Mouse (Mus musculus) MEL (cell line): Measurements from ENCODE around the gene Adprhl1. TPM values are rescaled to one million over a fixed set of nuclear protein-coding genes. Genes with fewer than 3 reads are reported as not detected.

ENCODE experiments used
- DNase-seq: peaks from one replicate; pipeline ENCODE4 v3.0.0; 2011; ENCODE audit warnings: low read depth, low spot score
- H3K27ac ChIP-seq: 2 replicates; pipeline ENCODE4 v1.5.1; 2012; ENCODE audit warnings: low read depth, mild to moderate bottlenecking, control low read depth, low read length, moderate library complexity; ENCODE audit not compliant: control insufficient read depth
- H3K27me3 ChIP-seq, 2 experiments: fragments of 150-350 bp in 1 of 2; sonication (generic) in 1 of 2; 2 replicates each; pipeline ENCODE4 v1.6.1; 2012; ENCODE audit warnings: low read length in 2 of 2, mild to moderate bottlenecking in 2 of 2, improper control_type of control experiment in 1 of 2, moderate library complexity in 1 of 2; ENCODE audit not compliant: insufficient read depth in 2 of 2, control insufficient read depth in 1 of 2
- H3K36me3 ChIP-seq, 2 experiments: 2 replicates each; pipeline ENCODE4 v1.6.1; 2012 to 2014; ENCODE audit warnings: low read length in 2 of 2, improper control_type of control experiment in 1 of 2, inconsistent platforms in 1 of 2, mild to moderate bottlenecking in 1 of 2; ENCODE audit not compliant: insufficient read depth in 2 of 2, control insufficient read depth in 1 of 2
- H3K4me1 ChIP-seq, 2 experiments: fragments of 150-350 bp in 1 of 2; sonication (generic) in 1 of 2; 2 replicates each; pipeline ENCODE4 v1.6.1; 2012; ENCODE audit warnings: low read length in 2 of 2, improper control_type of control experiment in 1 of 2, mild to moderate bottlenecking in 1 of 2; ENCODE audit not compliant: insufficient read depth in 2 of 2, control insufficient read depth in 1 of 2
- H3K4me3 ChIP-seq, 2 experiments: fragments of 150-350 bp in 1 of 2; sonication (generic) in 1 of 2; 2 replicates each; pipeline ENCODE4 v1.5.1; 2012; ENCODE audit warnings: low read depth in 2 of 2, low read length in 2 of 2, mild to moderate bottlenecking in 2 of 2, moderate library complexity in 2 of 2, control low read depth in 1 of 2, improper control_type of control experiment in 1 of 2; ENCODE audit not compliant: control insufficient read depth in 1 of 2, insufficient read depth in 1 of 2
- H3K79me2 ChIP-seq: 2 replicates; pipeline ENCODE4 v1.6.1; 2012; ENCODE audit warnings: mild to moderate bottlenecking, low read length, moderate library complexity; ENCODE audit not compliant: control insufficient read depth, poor library complexity, insufficient read depth
- H3K9ac ChIP-seq: 2 replicates; pipeline ENCODE4 v1.6.1; 2012; ENCODE audit warnings: low read depth, mild to moderate bottlenecking, control low read depth, low read length, moderate library complexity; ENCODE audit not compliant: control insufficient read depth, poor library complexity, severe bottlenecking
- H3K9me3 ChIP-seq: fragments of 150-350 bp; sonication (generic); replicated peaks from 2 replicates; pipeline ENCODE4 v1.6.1; 2012; ENCODE audit warnings: mild to moderate bottlenecking, low read length, improper control_type of control experiment, moderate library complexity; ENCODE audit not compliant: insufficient read depth
- EP300 ChIP-seq, 2 experiments: IDR thresholded peaks; 2 replicates each; pipeline ENCODE4 v1.6.1; 2011; ENCODE audit warnings: improper control_type of control experiment in 2 of 2, low read length in 2 of 2, low read depth in 1 of 2, mild to moderate bottlenecking in 1 of 2
- MEF2A ChIP-seq: IDR thresholded peaks from 2 replicates; pipeline ENCODE4 v1.6.1; 2014; ENCODE audit warnings: low read depth, mild to moderate bottlenecking, inconsistent platforms, low read length, improper control_type of control experiment; ENCODE audit not compliant: poor library complexity, insufficient replicate concordance, severe bottlenecking; ENCODE audit errors: extremely low read depth
- MYB ChIP-seq: IDR thresholded peaks from 2 replicates; pipeline ENCODE4 v1.6.1; 2011; ENCODE audit warnings: mild to moderate bottlenecking, low read depth, low read length, improper control_type of control experiment
- POLR2A ChIP-seq, 2 experiments: IDR thresholded peaks; 2 replicates each; pipeline ENCODE4 v1.6.1; 2011 to 2012; ENCODE audit warnings: low read length in 2 of 2, mild to moderate bottlenecking in 2 of 2, control low read depth in 1 of 2, improper control_type of control experiment in 1 of 2, low read depth in 1 of 2, moderate library complexity in 1 of 2; ENCODE audit not compliant: control insufficient read depth in 1 of 2, insufficient read depth in 1 of 2, poor library complexity in 1 of 2
- TAL1 ChIP-seq: IDR thresholded peaks from 2 replicates; pipeline ENCODE4 v1.6.1; 2012; ENCODE audit warnings: mild to moderate bottlenecking, inconsistent platforms, low read length, moderate library complexity, mixed read lengths
- TBP ChIP-seq: IDR thresholded peaks from 2 replicates; pipeline ENCODE4 v1.8.0; 2011; ENCODE audit warnings: low read depth, low read length, improper control_type of control experiment
- TCF12 ChIP-seq: IDR thresholded peaks from 2 replicates; pipeline ENCODE4 v1.6.1; 2014; ENCODE audit warnings: low read depth, mild to moderate bottlenecking, inconsistent platforms, low read length, improper control_type of control experiment, moderate library complexity
- USF2 ChIP-seq, 2 experiments: IDR thresholded peaks; 2 replicates each; pipeline ENCODE4 v1.6.1; 2011 to 2012; ENCODE audit warnings: improper control_type of control experiment in 2 of 2, low read length in 2 of 2, borderline replicate concordance in 1 of 2, inconsistent platforms in 1 of 2, low read depth in 1 of 2, mild to moderate bottlenecking in 1 of 2; ENCODE audit not compliant: insufficient read depth in 1 of 2
- polyA plus RNA-seq, 2 experiments: library from polyadenylated mRNA; stranded (reverse) in 1 of 2; unstranded in 1 of 2; fragments of >175 nt in 1 of 2; fragments of >200 nt in 1 of 2; gene quantifications; 2 replicates each; pipeline versions ENCODE4 v1.2.1 to v1.2.4; 2012; ENCODE audit warnings: low replicate concordance in 2 of 2, low read depth in 1 of 2; ENCODE audit not compliant: insufficient read length in 2 of 2, insufficient read depth in 1 of 2, missing spikeins in 1 of 2
- total RNA-seq: library from RNA; depleted of rRNA; stranded (reverse); fragments of 300-350 nt; gene quantifications from 2 replicates; pipeline ENCODE4 v1.2.3, GENCODE M21; 2012

The Adprhl1 gene
- total and polyA plus RNA-seq, 3 experiments, result not detected

GRCm38 (mm10) chr8:13186819-13187218, 67.1 kb downstream of the Adprhl1 start:
- no peaks in the 10 kb centered on the region for H3K79me2 ChIP-seq
- H3K4me1 ChIP-seq, result 0 out of 4 replicates have a peak, but pooled peaks cover 0 to under 1% of the 10 kb centered on the region in 2 experiments
- TF ChIP-seq MYB (no peak), USF2 (IDR thresholded peaks at IDR 0.05; ENCODE audit: borderline replicate concordance in 1 of 2, insufficient read depth in 1 of 2, low read depth in 1 of 2, low read length in 2 of 2) (no peak), MEF2A (no peak), TBP (no peak)
- TF ChIP-seq, all 39 proteins: peak for 0
- Histone ChIP-seq H3K4me3 (no peak overlapping the region), H3K36me3 (no peaks in the 10 kb centered on the region), H3K27me3 (no peaks in the 10 kb centered on the region), H3K9me3 (no peaks in the 10 kb centered on the region), H3K27ac (no peak overlapping the region), H3K9ac (no peak overlapping the region)
- DNase-seq, result no peak

- peaks cover 0 to 17% of the 10 kb centered on the region in 2 experiments; a peak in 2 of 4 replicates for H3K4me1 ChIP-seq
- no peak for DNase-seq
- H3K36me3 ChIP-seq, result 0 out of 4 replicates have a peak, but pooled peaks cover 0 to 2% of the 10 kb centered on the region in 2 experiments
- 0 out of 2 replicates have a peak, but pooled peaks have one; percentile 13 for TF ChIP-seq TCF12
- no peak for TF ChIP-seq POLR2A (IDR thresholded peaks at IDR 0.05; ENCODE audit: control insufficient read depth in 1 of 2, insufficient read depth in 1 of 2, low read depth in 1 of 2, low read length in 2 of 2, poor library complexity in 1 of 2)
- peak in 1 of 2 experiments; percentile 10; a peak in 1 of 4 replicates for TF ChIP-seq EP300 (IDR thresholded peaks at IDR 0.05; ENCODE audit: low read depth in 1 of 2, low read length in 2 of 2)
- no peaks in the 10 kb centered on the region for H3K27me3 ChIP-seq
- no peak overlapping the region for H3K4me3 ChIP-seq
- H3K27ac ChIP-seq, result no peak overlapping the region
- no peak overlapping the region for H3K9ac ChIP-seq
- H3K79me2 ChIP-seq, result no peaks in the 10 kb centered on the region
- no peaks in the 10 kb centered on the region for H3K9me3 ChIP-seq
Measured at GRCm38 (mm10) chr8:13181691-13181976, 72.3 kb downstream of the Adprhl1 start.

GRCm38 (mm10) chr8:13180911-13181690, 72.9 kb downstream of the Adprhl1 start:
- Histone ChIP-seq H3K79me2 (no peaks in the 10 kb centered on the region), H3K4me1 (peaks cover 0 to 17% of the 10 kb centered on the region in 2 experiments; a peak in 2 of 4 replicates), H3K9me3 (no peaks in the 10 kb centered on the region), H3K9ac (no peak overlapping the region), H3K27me3 (no peaks in the 10 kb centered on the region), H3K36me3 (peaks cover 0 to 2% of the 10 kb centered on the region in 2 experiments; a peak in 1 of 4 replicates), H3K27ac (no peak overlapping the region), H3K4me3 (no peak overlapping the region)
- no peak for DNase-seq
- no peak for TF ChIP-seq TAL1
